Mouse (Mus musculus) left cerebral cortex, adult 11 months (tissue): ENCODE measurements around the gene Aak1.
A peak's percentile ranks its signal among the peaks of the same experiment; 100 is the strongest.
"Not testable (repeated sequence)": the region's sequence is repeated elsewhere in the genome, so short reads cannot be mapped to it uniquely, and the experiment has no call there.

Experiments used
- DNase-seq: peaks from one replicate; pipeline ENCODE4 v3.0.0; 2022; ENCODE audit warnings: low spot score

Gene Aak1

GRCm38 (mm10) chr6:86841949-86842348 lies 7.4 kb upstream of the Aak1 start:
- DNase-seq: no peak

DNA sequence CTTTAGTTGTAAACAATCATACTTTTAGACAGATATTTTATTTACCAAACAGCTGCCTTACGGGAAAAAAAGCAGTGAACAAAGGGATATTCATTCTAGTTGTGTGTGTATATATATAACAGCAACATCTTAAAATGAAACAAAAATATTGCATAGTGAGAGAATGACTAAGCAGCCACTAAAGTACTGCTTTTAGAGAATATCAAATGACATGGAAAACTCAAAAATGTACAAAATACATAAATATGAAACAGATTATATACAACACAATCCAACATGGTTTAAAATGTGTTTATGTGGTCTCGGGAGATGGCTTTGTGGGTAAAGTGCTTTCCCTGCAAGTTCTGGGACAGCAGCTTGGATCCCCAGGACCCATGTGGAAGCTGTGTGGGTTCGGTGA lies 5.7 kb upstream of the Aak1 start:
- DNase-seq: no peak

DNA sequence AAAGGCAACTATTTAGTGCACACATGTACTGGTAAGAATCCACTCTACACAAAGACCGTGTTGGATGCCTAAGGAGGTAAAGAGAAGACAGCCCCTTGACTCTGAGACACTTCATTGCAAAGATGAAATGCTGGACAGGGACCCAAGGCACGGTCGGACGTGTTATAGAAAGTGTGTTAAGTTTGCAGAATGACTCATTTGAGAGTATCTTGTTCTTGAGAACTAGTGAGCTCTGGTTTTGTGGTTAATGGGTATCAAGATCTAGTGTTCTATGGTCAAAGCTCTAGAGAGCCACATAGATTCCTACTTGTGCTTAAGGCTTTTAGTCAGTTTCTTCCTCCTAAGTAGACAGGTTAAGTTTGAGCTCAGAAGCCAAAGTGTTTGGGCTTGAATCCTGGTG lies 2.9 kb upstream of the Aak1 start:
- no peak for DNase-seq

DNA sequence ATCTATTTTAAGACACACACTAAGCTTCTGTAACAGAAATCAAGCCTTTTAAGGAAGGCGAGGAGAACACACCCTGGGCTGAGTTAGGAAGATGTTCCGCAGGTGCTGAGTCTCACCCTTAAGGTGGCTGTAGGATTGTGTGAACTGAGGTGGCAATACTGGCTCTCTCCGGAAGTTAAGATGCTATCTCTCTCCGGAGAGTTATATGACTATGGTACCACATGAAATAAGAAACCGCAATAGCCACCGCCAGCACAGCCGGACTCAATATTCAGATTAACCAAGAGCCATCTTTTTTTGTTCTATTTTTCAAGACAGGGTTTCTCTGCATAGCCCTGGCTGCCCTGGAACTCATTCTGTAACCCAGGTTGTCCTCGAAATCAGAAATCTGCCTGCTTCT lies 1.5 kb upstream of the Aak1 start:
- no peak for DNase-seq

GRCm38 (mm10) chr6:86848580-86848914 lies 770 bp upstream of the Aak1 start:
- DNase-seq: no peak

- DNase-seq: no peak
Measured at GRCm38 (mm10) chr6:86849692-86850445, 552 bp downstream of the Aak1 start.

DNA sequence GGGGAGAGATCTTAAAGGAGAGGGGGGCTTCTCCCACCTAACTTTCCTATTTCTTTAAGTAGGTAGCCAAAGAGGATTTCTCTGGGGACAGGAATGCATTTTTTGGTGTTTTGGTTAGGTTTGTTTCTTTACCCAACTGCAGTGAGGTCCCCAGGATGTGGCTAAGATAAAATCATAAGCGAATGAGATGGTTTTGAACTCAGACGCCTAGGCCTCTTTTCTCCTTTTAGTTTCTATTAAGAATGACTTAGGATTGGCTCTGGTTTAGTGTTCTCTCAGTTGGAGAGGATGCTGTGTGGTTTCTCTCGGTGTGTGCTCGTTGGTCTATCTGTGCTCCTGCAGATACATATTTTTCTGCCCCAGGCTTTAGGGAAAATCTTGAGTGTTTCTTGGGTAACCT lies 1.3 kb downstream of the Aak1 start:
- DNase-seq: no peak

DNA sequence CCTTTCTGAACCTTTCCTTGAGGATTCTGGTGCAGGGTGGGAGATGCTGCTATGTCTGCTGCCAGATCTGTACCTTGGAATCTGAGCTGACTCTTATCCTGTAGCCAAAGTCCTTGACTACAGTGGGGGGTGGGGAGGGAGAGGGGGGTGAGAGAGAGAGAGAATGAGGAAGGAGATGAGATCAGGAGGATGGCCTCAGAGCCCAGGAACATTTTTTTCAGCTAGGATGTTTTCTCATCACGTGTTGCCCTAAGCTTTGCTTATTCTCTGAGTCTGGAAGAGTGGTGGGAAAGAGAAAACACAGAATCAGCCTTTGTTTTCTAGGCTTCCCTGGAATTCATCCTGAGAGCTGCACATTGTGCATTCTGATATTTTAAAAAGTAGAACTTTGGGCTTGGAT lies 2.2 kb downstream of the Aak1 start:
- DNase-seq: no peak

GRCm38 (mm10) chr6:86853928-86854327 lies 4.6 kb downstream of the Aak1 start:
- DNase-seq: no peak

DNA sequence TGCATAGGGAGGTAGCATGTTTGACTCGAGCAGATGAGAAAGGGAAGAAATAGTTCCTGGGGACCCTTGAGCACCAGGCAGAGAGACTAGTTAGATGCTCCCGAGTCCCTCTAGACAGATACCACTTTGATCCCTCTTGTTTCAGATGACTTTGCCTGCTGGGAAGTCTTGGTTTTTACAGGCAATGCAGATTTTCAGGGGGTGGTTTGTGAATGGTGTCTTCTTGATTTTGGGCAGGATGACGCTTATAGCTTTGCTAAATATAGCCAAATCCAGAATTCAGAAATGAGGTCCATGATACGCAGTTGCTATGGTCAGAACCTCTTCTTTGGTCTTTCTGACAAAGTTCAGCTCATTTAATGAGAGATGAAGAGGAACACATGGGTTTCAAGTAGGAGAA lies 5.6 kb downstream of the Aak1 start:
- DNase-seq: no peak

DNA sequence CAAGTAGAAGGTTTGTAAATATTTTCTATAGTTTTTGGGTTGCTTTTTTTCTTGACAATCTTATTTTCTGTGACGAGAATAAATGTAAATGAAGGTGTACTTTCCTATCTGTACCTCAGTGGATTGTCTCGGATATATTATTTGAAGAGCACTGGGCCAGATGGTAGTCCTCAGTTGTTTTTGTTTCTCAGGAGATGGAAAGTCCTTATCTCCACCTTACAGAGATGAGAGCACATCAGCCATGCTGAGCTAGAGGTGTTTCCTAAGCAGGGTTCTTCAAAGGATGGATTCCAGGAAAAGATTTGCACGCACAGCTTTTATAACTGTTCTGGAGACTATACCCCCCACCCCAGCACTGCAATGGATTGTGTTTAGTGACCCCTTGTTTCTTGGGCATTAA lies 9.3 kb downstream of the Aak1 start:
- DNase-seq: no peak

- no peak for DNase-seq
Measured at GRCm38 (mm10) chr6:86860732-86861463, 11.6 kb downstream of the Aak1 start.

DNA sequence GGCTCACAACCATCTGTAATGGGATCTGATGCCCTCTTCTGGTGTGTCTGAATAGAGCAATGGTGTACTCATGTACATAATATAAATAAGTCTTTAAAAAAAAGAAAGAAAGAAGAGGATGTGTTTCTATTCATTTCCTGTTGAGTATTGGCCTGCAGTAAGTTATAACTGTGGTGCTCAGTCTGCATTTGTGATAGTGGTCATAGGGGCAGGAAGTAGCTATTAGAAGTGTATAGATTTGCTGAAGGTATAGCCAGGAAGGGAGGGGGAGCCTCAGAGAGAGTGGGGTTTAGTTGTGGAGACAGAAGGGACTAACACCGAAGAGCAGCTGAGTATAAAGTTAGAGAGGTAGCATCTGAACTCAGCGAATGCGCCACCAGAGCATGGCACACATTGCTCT lies 15.0 kb downstream of the Aak1 start:
- no peak for DNase-seq

GRCm38 (mm10) chr6:86870335-86870734 lies 21.0 kb downstream of the Aak1 start:
- no peak for DNase-seq

DNA sequence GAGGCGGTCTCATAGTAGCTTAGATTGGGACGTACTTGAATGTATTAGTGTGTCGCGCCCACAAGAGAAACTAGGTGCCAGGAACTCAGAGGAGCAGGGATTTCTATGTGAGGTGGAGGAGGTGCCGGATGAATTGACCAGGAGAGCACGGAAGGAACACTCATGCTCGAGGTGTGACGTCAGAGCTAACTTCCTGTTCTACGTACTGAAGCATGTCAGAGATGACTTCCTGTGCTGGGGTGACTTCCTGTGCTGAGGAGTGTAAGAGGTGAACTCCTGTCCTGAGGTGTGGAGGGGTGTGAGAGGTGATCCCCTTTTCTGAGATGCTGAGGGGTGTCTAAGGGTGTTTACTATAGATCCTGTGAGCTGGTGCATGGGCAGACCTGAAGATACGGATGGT lies 22.5 kb downstream of the Aak1 start:
- DNase-seq: no peak

DNA sequence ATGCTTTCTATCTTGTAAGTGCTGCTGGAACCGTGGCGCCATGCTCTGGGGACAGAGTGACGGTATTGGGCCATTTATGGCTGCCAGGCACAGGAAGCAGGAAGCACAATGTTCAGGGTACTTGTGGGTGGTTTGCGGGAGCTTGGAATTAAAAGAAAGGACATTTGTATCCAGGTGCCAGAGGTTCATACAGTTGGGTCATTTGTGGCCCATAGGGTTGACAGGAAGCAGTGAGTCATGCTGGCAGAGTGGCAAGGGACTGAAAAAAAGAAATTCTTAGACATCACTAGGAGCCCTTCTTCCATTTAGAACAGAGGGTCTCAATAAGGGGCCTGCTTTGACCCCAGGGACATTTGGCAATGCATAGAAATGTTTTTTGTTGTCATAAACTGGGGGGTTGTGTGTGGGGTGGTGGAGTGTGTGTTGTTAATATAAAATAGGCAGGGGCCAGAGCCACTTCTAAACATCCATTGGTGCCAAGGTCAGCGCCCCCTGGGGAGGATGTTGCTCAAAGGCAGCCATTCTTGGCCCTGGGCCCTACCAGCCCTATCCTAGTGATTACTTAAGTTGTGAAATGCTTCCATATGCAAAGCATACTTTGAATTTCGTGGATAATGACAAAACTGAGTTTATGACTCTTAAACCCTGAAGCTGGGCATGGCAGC lies 25.5 kb downstream of the Aak1 start:
- DNase-seq: no peak

DNA sequence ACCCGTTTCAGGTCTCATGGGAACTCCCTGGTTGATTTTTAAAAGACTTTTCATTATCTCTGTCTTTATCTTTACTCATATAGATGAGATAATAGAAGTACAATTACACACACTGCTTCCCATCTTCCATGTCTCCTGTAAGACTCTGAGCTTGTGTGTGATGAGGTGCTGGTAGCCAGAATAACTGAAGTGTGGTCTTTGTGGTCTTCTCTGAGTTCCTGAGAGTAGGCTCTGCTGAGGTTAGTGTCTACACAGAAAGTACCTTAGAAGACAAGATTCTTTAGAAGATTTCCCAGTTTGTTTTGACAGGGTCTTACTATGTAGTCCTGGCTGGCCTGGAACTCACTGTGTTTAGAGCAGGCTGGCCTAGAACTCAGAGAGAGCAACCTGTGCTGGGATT lies 27.1 kb downstream of the Aak1 start:
- DNase-seq: no peak

DNA sequence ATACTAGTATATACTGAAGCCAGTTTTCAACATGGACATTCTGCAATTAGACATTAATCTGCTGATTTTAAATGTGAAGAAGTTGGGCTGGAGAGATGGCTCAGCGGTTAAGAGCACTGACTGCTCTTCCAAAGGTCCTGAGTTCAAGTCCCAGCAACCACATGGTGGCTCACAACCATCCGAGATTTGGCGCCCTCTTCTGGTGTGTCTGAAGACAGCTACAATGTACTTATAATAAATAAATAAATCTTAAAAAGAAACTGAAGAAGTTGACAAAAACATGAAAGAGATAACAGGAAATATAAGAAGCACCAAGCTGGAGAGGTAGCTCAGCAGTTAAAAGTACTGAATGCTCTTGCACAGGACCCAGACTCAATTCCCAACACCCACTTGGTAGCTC lies 29.3 kb downstream of the Aak1 start:
- DNase-seq: not testable (repeated sequence)

- DNase-seq: peak; percentile 69
Measured at GRCm38 (mm10) chr6:86879314-86879713, 30.0 kb downstream of the Aak1 start.

DNA sequence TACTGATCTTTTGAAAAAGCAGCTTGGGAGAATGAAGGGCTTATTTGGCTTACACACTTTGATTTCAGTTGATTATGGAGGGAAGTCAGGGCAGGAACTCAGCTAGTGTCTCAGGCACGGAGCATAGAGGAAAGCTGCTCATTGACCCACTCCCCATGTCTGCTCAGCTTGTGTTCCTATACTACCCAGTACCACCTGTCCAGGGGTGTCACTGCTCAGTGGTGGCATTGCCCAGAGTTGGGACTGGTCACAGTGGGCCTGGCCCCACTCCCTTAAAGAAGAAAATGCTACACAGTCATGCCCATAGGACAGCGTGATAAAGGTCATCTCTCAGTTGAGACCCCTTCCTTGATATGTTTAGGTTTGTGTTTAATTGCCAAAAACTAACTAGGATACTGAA lies 34.9 kb downstream of the Aak1 start:
- no peak for DNase-seq

- no peak for DNase-seq
Measured at GRCm38 (mm10) chr6:86884746-86885145, 35.4 kb downstream of the Aak1 start.

GRCm38 (mm10) chr6:86885816-86886529 lies 36.7 kb downstream of the Aak1 start:
- DNase-seq: no peak

GRCm38 (mm10) chr6:86886803-86887202 lies 37.5 kb downstream of the Aak1 start:
- no peak for DNase-seq
